In genomic region chr11:85233676-85234210, GRCm38 (mm10) we compare ENCODE assay signal across 8 mouse cellular contexts. TPM values are rescaled to one million over a fixed set of nuclear protein-coding genes. Genes with fewer than 3 reads are reported as not detected.
DNase-seq lines count a peak whose midpoint lies in the region; ATAC-seq lines count a peak whose summit lies in the region.

No protein-coding gene starts in this region.

- peak overlapping the region; percentile 99; the same call in 1 of the 2 replicates for H3K27ac ChIP-seq in lung, embryonic 15.5 days
- H3K27ac ChIP-seq in embryonic facial prominence, embryonic 13.5 days, result peak overlapping the region; percentile 99
- peak overlapping the region; percentile 99; the same call in 1 of the 2 replicates for H3K27ac ChIP-seq in midbrain, embryonic 13.5 days

- no peak for DNase-seq in lung, postnatal 4 days
- DNase-seq in induced T-regulatory cell, adult 2 months (ENCODE audit: low read depth), result peak; percentile 35
- DNase-seq in thymus, postnatal 4 days, result no peak
- no peak for DNase-seq in left cerebral cortex, adult 11 months (ENCODE audit: low spot score)

- H3K9me3 ChIP-seq in lung, embryonic 15.5 days, result no peaks in the 10 kb centered on the region
- no peaks in the 10 kb centered on the region for H3K9me3 ChIP-seq in embryonic facial prominence, embryonic 13.5 days
- no peaks in the 10 kb centered on the region for H3K9me3 ChIP-seq in midbrain, embryonic 13.5 days

- ATAC-seq in lung, embryonic 15.5 days (ENCODE audit: borderline replicate concordance, extremely low read depth, low FRiP score, low TSS enrichment), result no peak
- no peak for ATAC-seq in embryonic facial prominence, embryonic 13.5 days (ENCODE audit: insufficient number of reproducible peaks, insufficient read depth, low FRiP score, low TSS enrichment, low read depth)
- ATAC-seq in midbrain, embryonic 13.5 days, result no peak
- ATAC-seq in erythroid progenitor cell, adult 5-6 weeks (replicated peaks; ENCODE audit: low FRiP score, poor library complexity, severe bottlenecking), result no peak

- H3K4me2 ChIP-seq in lung, embryonic 15.5 days, result peak overlapping the region; percentile 64
- H3K4me2 ChIP-seq in embryonic facial prominence, embryonic 13.5 days, result peak overlapping the region; percentile 77
- peak overlapping the region; percentile 97 for H3K4me2 ChIP-seq in midbrain, embryonic 13.5 days (replicated peaks)

- no peaks in the 10 kb centered on the region for H3K36me3 ChIP-seq in lung, embryonic 15.5 days
- H3K36me3 ChIP-seq in embryonic facial prominence, embryonic 13.5 days, result peaks cover 16% of the 10 kb centered on the region; the same call in 1 of the 2 replicates
- no peaks in the 10 kb centered on the region for H3K36me3 ChIP-seq in midbrain, embryonic 13.5 days

- no peaks in the 10 kb centered on the region for H3K27me3 ChIP-seq in lung, embryonic 15.5 days
- no peaks in the 10 kb centered on the region for H3K27me3 ChIP-seq in embryonic facial prominence, embryonic 13.5 days
- no peaks in the 10 kb centered on the region for H3K27me3 ChIP-seq in midbrain, embryonic 13.5 days

- H3K9ac ChIP-seq in lung, embryonic 15.5 days, result peak overlapping the region; percentile 93
- H3K9ac ChIP-seq in embryonic facial prominence, embryonic 13.5 days, result peak overlapping the region; percentile 97
- peak overlapping the region; percentile 93 for H3K9ac ChIP-seq in midbrain, embryonic 13.5 days (replicated peaks)

- WGBS in lung, embryonic 15.5 days, result 1% methylated on average over 9 of the region's 9 CpGs
- WGBS in embryonic facial prominence, embryonic 13.5 days, result 9% methylated on average over 9 of the region's 9 CpGs
- 13% methylated on average over 9 of the region's 9 CpGs for WGBS in midbrain, embryonic 13.5 days

- H3K4me1 ChIP-seq in lung, embryonic 15.5 days, result peaks cover 13% of the 10 kb centered on the region
- H3K4me1 ChIP-seq in embryonic facial prominence, embryonic 13.5 days, result peaks cover 14% of the 10 kb centered on the region; the same call in 1 of the 2 replicates
- H3K4me1 ChIP-seq in midbrain, embryonic 13.5 days (replicated peaks), result peaks cover 22% of the 10 kb centered on the region

- peak overlapping the region; percentile 89 for H3K4me3 ChIP-seq in lung, embryonic 15.5 days
- H3K4me3 ChIP-seq in embryonic facial prominence, embryonic 13.5 days, result peak overlapping the region; percentile 96
- H3K4me3 ChIP-seq in midbrain, embryonic 13.5 days (replicated peaks), result peak overlapping the region; percentile 91

RNA-seq across cellular contexts. Expression of gene Appbp2, which starts 1.2 kb away (rescaled TPM):
- polyA plus RNA-seq in lung, embryonic 15.5 days (2015; fragmentation: Nextera tagmentation; extraction: Ambion mirVana), result 41.6 and 43.3 TPM in 2 replicates
- 40.1 and 40.5 TPM in 2 replicates for polyA plus RNA-seq in embryonic facial prominence, embryonic 13.5 days (2015; fragmentation: Nextera tagmentation; extraction: Ambion mirVana)
- 45.3 and 46.5 TPM in 2 replicates for polyA plus RNA-seq in midbrain, embryonic 13.5 days (2015; fragmentation: Nextera tagmentation; extraction: Ambion mirVana)
- 9.7 and 12.2 TPM in 2 replicates for total RNA-seq in erythroid progenitor cell, adult 5-6 weeks (2015; ENCODE audit: low replicate concordance)
- 8.2 and 10.3 TPM in 2 replicates for total RNA-seq in erythroid progenitor cell, adult 5-6 weeks (2017; ENCODE audit: low replicate concordance)
